Mouse (Mus musculus) MEL (cell line): ENCODE results near the gene Sox12.

Experiments used
- BHLHE40 ChIP-seq: IDR thresholded peaks from 2 replicates; pipeline ENCODE4 v1.6.1; 2012; ENCODE audit warnings: low read depth, mild to moderate bottlenecking, inconsistent platforms, low read length, improper control_type of control experiment, borderline replicate concordance
- CTCF ChIP-seq, 3 experiments: IDR thresholded peaks in 2 of 3; conservative IDR thresholded peaks in 1 of 3; 2 replicates each; pipeline ENCODE4 v1.5.1; 2011 to 2012; ENCODE audit warnings: low read length in 3 of 3, low read depth in 2 of 3, mild to moderate bottlenecking in 2 of 3, improper control_type of control experiment in 1 of 3, inconsistent platforms in 1 of 3, mixed read lengths in 1 of 3, moderate library complexity in 1 of 3; ENCODE audit not compliant: control insufficient read depth in 1 of 3, insufficient read depth in 1 of 3, poor library complexity in 1 of 3, severe bottlenecking in 1 of 3
- RCOR1 ChIP-seq: IDR thresholded peaks from 2 replicates; pipeline ENCODE4 v1.6.1; 2012; ENCODE audit warnings: low read depth, mild to moderate bottlenecking, inconsistent platforms, low read length, improper control_type of control experiment
- SMC3 ChIP-seq: IDR thresholded peaks from 2 replicates; pipeline ENCODE4 v1.6.1; 2011; ENCODE audit warnings: low read depth, low read length, improper control_type of control experiment
- ZC3H11A ChIP-seq: IDR thresholded peaks from 2 replicates; pipeline ENCODE4 v1.6.1; 2012; ENCODE audit warnings: low read depth, mild to moderate bottlenecking, inconsistent platforms, low read length, improper control_type of control experiment
- ZKSCAN1 ChIP-seq: IDR thresholded peaks from 2 replicates; pipeline ENCODE4 v1.6.1; 2012; ENCODE audit warnings: low read depth, mild to moderate bottlenecking, inconsistent platforms, low read length, improper control_type of control experiment, moderate library complexity

DNA sequence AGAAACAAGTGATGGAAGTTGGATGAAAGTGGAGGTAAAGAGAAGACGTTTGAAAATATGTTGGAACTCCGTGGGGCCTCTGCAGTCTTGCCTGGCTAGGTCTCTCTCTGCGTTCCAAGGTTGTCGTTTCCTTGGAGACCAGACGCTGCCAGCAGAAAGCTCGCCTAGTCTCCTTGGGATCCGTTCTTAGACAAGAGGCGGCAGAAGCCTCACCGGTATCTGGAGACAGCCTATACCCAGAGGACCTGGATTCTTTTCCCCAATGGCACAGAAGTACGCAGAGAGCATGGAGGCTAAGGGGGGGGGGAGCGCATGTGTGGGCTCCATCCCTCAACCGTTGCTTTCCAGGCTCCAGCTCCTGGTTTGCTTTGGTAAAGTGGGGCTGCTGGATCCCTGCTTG lies 29.6 kb upstream of the Sox12 start:
- TF ChIP-seq CTCF (IDR thresholded peaks at IDR 0.05 in 2 of 3, conservative IDR thresholded peaks at IDR 0.05 in 1 of 3; ENCODE audit: control insufficient read depth in 1 of 3, insufficient read depth in 1 of 3, low read depth in 2 of 3, low read length in 3 of 3, poor library complexity in 1 of 3, severe bottlenecking in 1 of 3) (no peak), SMC3 (no peak), BHLHE40 (no peak), ZKSCAN1 (no peak), RCOR1 (no peak), ZC3H11A (no peak)
